Mouse (Mus musculus) mouse embryonic stem cell (cell line): ENCODE results near the gene Macc1.

Experiments used
- in situ Hi-C, 2 experiments: fragments of 300-500 bp; cut with MboI; formaldehyde crosslinking; loops; 1 replicate in 1 of 2; 3 replicates in 1 of 2; pipeline ENCODE4 v1.14.3; 2019 to 2020; ENCODE audit warnings: low sequenced_read_pairs in 2 of 2, low pct_unique_long_range_greater_than_20kb in 1 of 2, mixed read lengths in 1 of 2; ENCODE audit not compliant: unreplicated experiment in 1 of 2

Macc1 gene

DNA sequence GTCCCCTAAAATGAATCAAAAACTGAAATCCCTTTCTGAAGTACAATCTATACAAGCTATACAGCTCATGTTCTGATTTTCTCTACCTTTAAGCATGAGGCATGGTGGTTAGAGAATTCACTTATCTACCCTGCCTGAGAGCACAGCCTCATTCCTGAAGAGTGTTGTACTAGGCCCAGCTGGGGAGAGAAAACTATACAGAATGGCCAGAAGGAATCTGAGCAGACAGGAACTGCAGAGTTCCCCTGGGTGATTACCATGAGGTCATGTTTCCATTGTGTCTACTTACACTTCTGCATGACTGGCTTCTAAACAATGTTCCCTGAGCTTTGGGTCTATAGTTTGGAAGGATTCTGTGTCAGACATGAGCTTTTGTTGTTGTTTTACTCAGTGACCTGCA is 62.8 kb downstream of the Macc1 start:
- in situ Hi-C loops, result no loop called here

DNA sequence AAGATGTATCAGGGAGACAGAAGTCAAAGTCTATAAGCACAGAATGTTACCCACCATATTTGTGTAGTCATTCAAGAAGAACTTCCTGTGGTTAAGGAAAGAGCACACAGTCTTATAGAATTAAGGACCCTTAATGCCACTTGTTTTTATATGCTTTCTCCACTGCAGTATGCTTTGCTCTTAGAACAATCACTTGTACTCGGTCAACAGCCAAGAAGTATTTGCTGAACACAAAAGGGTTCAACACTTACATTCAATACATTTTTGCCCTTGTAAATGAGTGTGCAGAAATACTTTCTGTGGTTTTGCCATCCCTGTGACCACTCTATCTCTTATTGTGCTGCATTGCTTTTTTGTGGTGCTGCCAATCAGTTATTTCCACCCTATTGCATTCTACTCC is 67.8 kb downstream of the Macc1 start:
- in situ Hi-C loops, result no loop called here

DNA sequence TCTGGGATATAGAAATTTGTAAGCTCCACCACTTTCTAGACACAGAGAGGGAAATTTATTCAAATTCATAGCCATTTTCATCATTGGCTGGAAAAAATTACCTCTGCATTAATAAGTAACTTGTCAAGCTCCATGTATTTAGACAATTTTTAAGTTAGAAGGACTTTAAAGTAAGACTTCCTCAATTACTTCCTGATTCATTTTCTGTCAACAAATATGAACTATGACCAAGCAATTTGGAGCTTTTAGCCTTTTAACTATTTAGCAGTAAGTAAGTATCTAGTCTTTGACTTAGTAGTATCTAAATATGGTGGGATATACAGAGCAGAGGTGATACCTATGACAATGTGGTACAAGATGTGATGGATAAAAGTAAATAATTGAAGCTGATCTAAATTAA is 72.2 kb downstream of the Macc1 start:
- in situ Hi-C loops, result no loop called here

DNA sequence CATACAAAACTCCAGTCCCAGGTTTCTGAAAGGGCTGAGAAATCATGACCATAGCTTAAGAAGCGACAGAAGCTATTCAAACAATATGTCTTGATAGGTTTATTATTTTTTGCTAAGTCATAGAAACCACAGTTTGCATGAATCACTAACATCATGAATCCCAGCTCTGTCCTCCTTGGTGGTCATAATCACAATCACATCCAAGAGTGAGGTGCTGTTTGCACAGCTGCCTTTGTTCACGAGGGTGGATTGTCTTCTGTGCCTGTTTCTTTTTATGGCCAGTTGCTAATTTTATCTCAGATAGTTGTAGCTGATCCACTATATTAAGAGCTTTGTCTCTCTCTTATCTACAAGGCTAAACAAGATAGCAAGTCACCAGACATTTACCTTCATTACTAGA is 72.6 kb downstream of the Macc1 start:
- in situ Hi-C loops, result no loop called here

DNA sequence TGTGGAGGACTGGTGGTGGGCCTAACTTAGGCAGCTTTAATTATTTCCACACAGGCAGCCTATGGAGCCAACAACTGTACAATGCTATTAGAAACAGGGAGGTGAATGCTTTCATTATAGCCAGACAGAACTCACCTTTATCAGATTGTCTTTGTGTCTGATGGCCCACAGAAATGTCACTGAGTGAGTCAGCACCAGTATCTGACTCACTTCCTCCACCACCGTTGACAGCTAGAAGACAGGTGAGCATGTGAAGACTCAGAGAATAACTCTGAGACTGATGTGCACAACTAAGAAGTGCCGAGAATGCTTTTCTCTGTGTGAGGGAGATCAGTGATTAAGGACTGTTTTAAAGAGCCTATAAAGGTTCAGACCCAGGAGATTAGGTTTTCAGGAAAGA is 73.9 kb downstream of the Macc1 start:
- in situ Hi-C loops, result no loop called here

DNA sequence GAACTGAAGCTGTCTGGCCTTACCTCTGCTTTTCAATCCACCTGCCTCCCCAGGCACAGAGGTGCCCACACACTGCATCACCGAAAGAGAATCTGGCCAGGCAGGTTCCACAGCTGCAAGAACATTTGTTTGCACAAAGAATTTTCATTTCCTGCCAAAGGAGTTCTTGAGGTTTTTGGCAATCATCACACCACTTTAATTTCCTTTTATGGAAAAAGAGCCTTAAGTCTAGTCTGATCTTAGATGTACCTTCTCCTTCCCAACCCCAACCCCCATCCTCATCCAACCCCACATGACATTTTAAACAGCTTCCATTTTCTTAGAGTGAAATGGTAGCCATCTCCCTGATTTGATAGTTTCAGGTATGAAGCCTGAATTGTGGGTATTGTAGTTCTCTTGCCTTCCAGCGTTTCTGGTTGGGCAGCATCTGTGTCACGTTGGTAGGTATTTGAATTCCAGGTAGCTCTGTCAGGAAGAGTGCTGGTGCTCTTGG is 76.2 kb downstream of the Macc1 start:
- in situ Hi-C loops, result no loop called here

DNA sequence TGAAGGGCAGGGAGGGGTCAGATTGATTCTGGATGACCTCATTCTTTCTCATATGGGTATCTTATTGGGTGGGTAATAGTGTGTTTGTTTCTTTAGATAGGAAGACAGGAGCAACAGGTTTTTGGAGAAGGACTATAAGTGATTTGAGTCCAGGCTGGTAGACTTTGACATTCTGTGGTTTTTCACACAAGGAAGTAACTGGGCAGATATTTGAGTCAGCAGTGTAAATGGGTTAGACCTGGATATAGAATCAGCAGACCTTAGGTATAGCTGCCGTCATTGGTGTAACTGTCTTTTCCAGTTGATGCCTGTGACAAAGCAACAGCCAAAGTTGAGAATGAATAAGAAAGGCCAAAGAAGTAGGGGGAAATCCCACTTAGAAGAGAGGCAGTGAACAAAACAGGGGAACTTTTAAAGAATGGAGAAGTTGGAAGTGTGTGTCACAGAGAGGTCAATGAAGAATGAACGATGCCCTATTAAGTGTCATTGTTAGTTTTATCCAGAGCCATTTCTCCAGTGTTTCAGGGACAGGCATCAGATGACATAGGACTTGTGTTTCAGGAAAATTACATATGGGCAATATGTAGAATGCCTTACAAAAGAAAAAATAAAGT is 84.1 kb downstream of the Macc1 start:
- in situ Hi-C loops, result no loop called here

DNA sequence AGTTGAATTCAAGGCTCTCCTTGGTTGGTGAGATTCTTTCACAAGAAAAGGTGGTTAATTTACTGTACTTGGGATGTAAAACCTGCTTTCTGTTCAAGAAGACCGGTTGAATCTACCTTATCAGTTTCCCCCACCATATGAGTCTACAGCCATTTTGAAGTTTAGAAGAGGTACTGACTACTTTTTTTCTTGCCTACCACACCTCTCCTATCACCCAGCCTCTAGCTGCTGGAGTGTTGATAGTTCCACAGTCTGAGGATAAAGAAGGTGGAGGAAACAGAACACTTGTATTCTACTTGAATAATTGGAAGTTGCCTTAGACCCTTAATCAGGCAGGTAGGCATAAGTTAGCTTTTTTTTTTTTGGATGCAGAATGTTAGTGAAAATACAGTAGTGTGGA is 88.2 kb downstream of the Macc1 start:
- in situ Hi-C loops, result no loop called here

DNA sequence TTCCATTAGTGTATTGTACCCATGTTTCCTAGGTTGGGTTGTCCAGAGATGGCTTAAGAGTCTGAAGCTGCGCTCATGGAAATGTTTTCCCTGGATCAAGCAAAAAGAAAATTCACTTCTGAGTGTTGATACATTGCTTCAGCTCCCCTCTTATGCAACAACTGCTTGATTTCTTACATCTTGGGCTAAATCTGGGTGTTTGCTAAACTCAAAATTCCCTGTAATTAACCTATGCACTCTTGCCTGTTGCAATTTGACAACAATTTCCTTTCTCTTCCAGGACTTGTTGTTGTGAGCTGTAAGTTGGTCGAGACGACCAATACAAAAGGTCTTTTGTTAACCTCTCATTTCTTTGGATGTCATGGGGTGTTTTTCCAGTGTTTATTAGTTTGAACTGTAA is 88.7 kb downstream of the Macc1 start:
- in situ Hi-C loops, result no loop called here

DNA sequence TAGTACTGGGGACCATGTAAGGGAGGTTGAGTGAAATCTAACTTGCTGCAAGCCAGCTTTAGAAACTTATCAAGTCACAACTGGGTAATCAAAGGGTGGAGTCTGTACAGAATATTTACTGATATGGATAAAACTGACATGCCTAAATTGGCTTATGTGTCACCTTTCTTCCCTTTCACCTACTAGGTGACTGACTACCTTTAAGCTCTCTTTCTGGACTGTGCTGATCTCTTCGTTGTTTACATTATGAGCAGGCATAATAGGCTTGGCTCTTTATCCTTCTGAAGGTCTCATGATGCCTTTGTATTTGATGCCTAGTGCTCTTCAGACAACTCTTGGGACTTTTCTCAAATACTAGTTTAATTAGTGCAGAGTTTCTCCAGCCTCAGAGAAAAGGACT is 90.7 kb downstream of the Macc1 start:
- in situ Hi-C loops, result no loop called here

DNA sequence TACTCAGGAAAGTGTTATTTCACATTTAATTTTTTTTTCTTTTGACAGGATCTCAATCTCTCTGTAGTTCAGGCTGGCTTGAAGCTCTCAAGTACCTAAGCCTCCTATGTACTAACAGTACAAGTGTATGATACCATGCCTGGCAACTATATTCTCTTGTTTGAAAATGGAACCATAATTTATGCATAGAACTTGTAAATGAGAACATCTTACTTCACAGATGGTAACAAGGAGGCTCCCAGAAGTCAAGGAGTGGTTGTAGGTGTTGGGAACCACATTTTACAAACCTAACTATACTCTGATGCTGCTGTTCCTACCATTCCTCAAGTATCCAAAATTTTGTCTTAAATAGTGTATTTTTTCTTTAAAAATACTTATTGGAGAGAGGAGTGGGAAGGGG is 96.5 kb downstream of the Macc1 start:
- in situ Hi-C loops, result no loop called here

DNA sequence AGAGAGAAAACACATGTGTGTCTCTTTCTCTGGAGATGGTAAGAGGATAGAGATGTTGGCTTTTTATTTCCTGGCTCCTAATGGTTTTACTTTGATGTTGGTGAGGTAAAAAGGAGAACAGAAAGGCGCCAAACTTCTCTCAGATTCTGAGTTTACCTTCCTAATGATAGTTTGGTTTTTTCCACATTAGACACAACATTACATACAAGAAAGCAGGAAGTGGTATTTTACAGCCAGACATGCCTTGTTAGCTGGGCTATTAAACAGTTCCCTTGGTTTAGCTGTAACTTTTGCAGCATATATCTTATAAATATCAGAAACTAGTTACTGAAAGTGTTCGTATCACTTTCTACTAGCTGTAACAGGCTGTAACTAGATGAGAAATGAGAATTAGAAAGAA is 96.9 kb downstream of the Macc1 start:
- in situ Hi-C loops, result no loop called here

DNA sequence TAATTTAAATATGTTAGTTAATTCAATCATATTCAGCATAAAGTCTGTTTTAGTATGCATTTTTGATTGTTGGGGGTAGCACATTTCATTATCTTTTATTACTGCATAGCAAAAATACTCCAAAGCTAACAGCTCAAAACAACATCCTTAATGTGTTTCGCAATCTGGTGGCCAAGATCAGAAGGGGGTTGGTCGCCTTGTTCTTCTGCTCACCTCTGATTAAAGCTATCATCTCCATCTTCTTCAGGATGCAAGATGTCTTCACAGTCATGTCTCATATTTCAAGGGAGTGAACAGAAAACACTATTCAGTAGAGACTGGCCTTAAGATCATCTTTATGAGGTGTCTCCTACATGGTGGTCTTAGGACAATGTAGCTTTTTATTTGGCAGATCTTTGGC is 97.9 kb downstream of the Macc1 start:
- in situ Hi-C loops, result no loop called here

DNA sequence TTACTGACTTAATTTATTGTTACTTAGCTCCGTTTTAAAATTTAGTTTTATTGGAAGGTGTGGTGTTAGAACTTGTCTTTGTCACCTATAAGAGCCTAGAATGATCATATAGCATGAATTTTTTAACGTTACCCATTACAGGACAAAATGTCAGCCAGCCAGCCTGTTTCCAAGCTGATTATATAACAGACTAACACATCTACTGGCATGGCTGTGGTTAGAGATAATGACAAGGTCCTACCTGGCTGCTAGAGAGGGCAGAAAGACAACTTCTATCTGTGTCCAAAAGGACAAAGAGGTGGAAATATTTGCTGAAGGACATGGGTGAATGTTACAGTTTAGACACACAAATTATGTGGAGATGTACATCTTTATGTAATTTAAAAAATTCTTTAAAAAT is 101.8 kb downstream of the Macc1 start:
- in situ Hi-C loops, result no loop called here

DNA sequence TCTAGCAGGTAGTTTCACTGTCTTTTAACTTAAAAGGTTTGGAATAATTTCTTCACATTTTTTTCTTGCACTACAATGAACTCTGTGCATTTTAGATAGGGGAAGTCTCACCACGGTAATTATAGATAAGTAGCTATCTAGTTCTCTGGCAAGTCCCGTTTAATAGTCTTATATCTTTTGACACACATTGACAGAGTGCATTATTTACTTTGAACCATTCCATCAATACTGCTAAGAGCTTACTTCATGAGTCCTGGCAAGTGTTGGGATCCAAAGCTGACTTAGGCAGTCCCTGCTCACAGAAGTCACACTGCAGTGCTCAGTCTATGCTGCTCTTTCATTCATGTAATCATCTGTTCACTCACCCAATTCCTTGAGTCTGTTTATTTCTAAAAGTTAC is 111.7 kb downstream of the Macc1 start:
- in situ Hi-C loops, result no loop called here

DNA sequence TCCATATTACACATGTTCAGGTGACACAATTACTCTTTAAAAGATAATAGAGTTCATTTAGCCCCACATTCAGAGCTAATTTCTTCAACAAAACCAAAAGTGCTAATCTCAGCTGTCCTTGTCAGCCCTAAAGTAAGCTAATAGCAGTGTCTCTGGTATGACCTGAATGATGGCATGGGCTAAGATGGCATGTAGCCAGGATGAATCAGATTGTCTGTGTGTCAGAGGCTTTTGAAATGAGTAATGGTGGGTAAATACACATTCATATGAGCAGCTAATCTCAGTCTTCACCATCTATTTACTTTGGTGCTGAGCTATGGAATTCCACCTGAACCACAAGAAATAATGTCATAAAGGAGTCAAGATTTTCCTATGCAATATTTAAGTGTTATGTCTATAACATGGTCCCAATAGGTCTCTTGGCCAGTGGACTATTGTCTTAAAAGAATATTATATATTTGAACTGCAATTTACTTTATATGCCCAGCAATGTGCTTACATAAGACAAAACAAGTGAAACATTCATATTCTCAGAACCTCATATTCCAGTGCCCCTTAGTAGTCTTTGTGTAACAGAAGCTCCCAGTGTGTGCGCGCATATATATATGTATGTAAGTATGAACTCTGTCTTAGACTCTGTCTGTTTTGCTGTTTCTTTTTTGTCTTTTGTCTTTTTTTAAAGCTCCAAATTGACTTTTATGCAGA is 112.3 kb downstream of the Macc1 start:
- in situ Hi-C loops, result no loop called here

DNA sequence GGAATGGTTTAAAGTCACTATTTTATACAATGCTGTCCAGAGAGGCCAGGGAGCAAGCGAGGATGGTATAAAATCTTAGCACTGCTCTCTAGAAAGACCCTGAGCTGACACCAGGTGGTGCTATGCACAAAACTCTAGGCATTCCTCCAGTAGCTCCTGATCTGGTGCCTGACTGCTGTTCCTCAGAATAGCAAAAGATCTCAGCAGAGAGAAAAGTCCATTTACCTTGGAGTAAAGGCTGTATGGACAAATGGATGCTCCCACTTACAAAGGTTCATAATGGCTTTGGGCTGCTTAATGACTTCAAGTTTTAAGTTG is 112.8 kb downstream of the Macc1 start:
- in situ Hi-C loops, result no loop called here

DNA sequence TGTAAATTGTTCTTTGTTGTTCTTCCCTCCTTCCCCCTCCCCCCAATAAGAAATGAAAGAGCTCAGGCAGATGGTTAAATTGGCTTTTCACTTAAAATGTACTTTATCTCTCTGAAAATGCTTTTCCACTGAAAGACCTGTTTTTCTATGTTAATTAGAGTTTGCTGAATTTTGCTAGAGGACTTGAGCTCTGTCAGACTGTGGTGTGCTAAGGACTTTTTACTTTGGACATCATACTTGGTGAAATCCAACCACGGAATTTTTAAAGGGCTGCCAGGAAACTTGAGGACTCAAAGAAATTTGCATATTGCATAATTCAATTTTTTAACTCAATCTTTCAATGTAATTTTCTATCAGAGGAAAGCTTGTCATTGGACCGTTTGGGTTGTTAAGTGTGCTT is 126.7 kb downstream of the Macc1 start:
- in situ Hi-C loops, result no loop called here

DNA sequence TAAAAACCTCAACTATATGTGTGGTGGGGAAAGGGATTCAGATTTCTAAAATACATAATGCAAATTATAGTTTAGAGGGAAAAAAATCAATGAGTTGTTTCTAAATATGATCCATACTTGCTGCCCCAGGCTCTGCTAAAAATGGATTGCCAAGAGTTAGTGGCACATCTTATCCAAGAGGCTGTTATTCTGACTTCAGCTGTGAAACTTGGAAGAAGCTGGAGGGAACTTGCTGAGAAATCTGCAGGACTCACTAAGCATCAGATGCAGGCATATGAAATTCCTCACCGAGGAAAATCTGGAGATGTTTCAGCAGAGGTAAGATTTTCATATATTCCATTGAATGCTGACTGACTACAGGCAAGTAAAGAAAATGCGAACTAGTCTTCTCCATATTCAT is 136.0 kb downstream of the Macc1 start:
- in situ Hi-C loops, result no loop called here

DNA sequence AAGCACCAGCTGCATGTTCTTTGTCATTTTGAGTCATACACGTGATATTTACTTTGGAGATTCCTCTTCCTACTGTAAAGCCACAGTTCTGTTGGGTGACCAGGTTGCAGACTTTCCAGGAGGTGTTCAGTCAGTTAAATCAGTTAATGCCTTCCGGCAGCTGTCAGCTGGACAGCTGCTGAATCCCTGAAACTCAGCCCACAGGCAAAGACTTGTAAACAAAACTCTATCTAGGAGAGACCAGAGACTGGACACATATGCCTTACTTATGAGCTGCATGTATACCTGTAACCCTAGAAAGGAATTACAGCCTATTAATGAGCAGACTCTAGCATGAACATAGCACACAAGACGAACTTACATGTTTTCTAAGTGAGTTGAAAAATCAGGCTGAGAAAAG is 137.2 kb downstream of the Macc1 start:
- in situ Hi-C loops, result no loop called here

DNA sequence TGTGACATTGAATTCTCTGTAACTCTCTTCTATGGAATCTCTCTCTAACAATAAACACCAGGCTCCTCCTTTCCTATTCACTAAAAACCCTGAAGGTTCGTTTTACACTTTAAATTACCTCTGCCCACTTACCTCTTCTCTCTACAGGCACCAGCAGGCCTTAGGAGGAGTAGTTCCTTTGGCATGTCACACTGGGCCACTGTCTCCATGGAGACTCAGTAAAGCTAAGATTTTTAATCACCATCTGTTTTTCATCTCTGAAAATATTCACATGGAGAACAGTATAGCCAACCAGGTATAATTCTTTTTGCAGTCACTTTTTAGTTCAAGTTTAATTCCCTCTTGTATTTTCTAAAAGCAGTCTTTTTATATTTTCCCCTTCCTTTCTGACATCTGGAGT is 140.0 kb downstream of the Macc1 start:
- in situ Hi-C loops, result no loop called here
